Comparison of ENCODE assay signal across 8 mouse cellular contexts in the genomic region with DNA sequence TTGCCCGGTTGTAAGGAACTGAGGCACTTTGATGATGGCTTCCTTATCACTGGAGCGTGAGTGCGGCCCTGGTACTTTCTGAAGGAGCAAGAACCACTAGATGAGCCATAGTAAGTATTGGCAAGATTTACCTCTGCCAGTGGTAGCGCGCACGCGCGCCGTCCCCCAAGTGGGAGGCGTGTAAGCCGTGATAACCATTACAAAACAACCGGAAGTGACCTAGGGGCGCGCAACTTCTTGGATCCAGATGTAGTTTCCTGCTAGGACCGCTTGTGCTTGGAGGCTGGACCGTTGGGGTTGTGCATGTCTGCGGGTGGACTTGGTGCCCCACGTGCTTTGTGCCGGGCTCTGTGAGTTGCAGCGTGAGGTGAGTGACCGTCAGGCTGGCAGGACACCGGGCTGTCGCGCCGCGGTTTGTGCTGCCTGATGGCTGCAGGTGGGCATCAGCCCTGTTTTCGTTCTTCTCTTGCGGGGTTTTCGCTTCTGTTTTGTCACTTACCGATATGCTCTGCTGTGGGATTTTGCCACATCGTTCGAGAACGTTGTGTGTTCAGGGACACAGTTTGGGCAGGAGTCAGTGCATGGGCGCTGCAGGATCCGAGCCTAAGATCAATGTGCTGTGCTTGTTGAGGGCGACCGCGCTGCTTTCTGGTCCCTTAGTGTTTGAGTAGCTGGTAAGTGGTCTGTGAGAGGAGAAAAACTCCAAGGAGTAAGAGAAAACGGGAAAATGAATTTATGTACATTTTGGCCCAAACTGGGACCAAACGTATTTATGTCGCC. TPM values are rescaled to one million over a fixed set of nuclear protein-coding genes. Genes with fewer than 3 reads are reported as not detected.
DNase-seq lines count a peak whose midpoint lies in the region; ATAC-seq lines count a peak whose summit lies in the region.

A gene (plus strand): TSS at position 197 of the 780 bp plus-strand sequence.

- H3K27me3 ChIP-seq in hindbrain, embryonic 12.5 days = no peaks in the 10 kb centered on the region

- peak; percentile 98 for ATAC-seq in hindbrain, embryonic 12.5 days (ENCODE audit: low FRiP score)

- no peaks in the 10 kb centered on the region for H3K9me3 ChIP-seq in hindbrain, embryonic 12.5 days (replicated peaks)

- H3K4me3 ChIP-seq in hindbrain, embryonic 12.5 days = peak within 1 kb of the TSS; percentile 58

- peak within 1 kb of the TSS; percentile 71 for H3K9ac ChIP-seq in hindbrain, embryonic 12.5 days

- H3K36me3 ChIP-seq in hindbrain, embryonic 12.5 days = 0 out of 2 replicates have a peak, but pooled peaks cover 2% of the 10 kb centered on the region

- under 1% methylated on average over 41 of the region's 41 CpGs for WGBS in hindbrain, embryonic 12.5 days

- H3K4me1 ChIP-seq in hindbrain, embryonic 12.5 days = peaks cover 6% of the 10 kb centered on the region

- peak within 1 kb of the TSS; percentile 74 for H3K4me2 ChIP-seq in hindbrain, embryonic 12.5 days (replicated peaks)

- no peak within 1 kb of the TSS for H3K27ac ChIP-seq in hindbrain, embryonic 12.5 days

- DNase-seq in NIH3T3 (ENCODE audit: low read depth) = peak; percentile 98
- DNase-seq in cerebellum, postnatal 10 days = peak; percentile 90 to 92
- peak; percentile 91 to 93 for DNase-seq in frontal cortex, postnatal 10 days (ENCODE audit: low spot score in 2 of 2)
- peak; percentile 88 to 94 for DNase-seq in layer of hippocampus, postnatal 14 days (ENCODE audit: low spot score in 2 of 2)
- DNase-seq in lung, postnatal 14 days = peak; percentile 91
- DNase-seq in retina, adult 2 months (ENCODE audit: low read depth, low spot score) = peak; percentile 81
- DNase-seq in thymus, postnatal 36 days = peak; percentile 82 to 87

RNA-seq across cellular contexts. Expression of the gene that starts here (rescaled TPM):
- 17.0 and 18.4 TPM in 2 replicates for polyA plus RNA-seq in hindbrain, embryonic 12.5 days (2016; fragmentation: Nextera tagmentation; extraction: Ambion mirVana)
- total RNA-seq in layer of hippocampus, postnatal 14 days (2021) = 10 to 100 TPM; 22.6 to 28.2 TPM
